Mouse (Mus musculus) megakaryocyte, embryonic 14.5 days (primary cell): ENCODE data around the gene Susd4.

ENCODE experiments used
- FLI1 ChIP-seq: IDR thresholded peaks from 2 replicates; pipeline ENCODE4 v1.6.1; 2012; ENCODE audit warnings: low read length, inconsistent platforms, mixed read lengths
- GATA1 ChIP-seq: IDR thresholded peaks from 3 replicates; pipeline ENCODE4 v1.6.1; 2012; ENCODE audit warnings: mixed read lengths, low read length, inconsistent platforms, borderline replicate concordance

DNA sequence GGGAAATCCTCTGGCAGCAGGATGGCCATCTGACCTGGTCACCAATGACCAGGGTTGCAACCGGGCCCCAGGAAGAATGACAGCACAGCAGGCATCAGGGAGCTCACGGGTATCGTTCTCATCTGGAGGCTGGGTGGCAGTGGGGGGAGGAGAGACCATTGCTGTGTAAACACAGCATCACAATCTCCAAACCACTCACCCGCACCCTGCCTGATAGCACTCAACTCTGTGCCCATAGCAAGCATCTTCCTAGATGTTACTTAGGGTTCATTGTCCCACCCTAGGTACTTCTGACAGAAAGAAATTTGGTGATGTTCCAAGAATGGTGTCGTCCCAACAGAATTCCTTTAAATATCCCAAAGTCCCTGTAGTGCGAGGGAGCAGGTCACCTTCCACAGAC is 133.4 kb downstream of the Susd4 start:
- TF ChIP-seq GATA1: no peak
- no peak for TF ChIP-seq FLI1
